Mouse (Mus musculus): Measurements from ENCODE around the gene Il10ra. TPM values are rescaled to one million over a fixed set of nuclear protein-coding genes. Genes with fewer than 3 reads are reported as not detected.

Il10ra gene
- polyA plus RNA-seq, 1 experiment from 2014 or later = 0.63 TPM

Small RNA genes within 50 kb of the gene (microRNA-seq; reads per million reads assigned to microRNA genes)
- gene Mir7086 = not detected

Other genes starting within 250 kb of the Il10ra start
- 0.59 and 1.1 TPM in 2 replicates for gene Mpzl2, start 229.3 kb downstream of the Il10ra start, polyA plus RNA-seq (2014; fragmentation: Nextera tagmentation; extraction: Ambion mirVana)
- 1.1 and 1.5 TPM in 2 replicates for gene Mpzl3, start 214.0 kb downstream of the Il10ra start, polyA plus RNA-seq (2014; fragmentation: Nextera tagmentation; extraction: Ambion mirVana)
- 0.18 and 0.28 TPM in 2 replicates for gene Jaml, start 190.0 kb downstream of the Il10ra start, polyA plus RNA-seq (2014; fragmentation: Nextera tagmentation; extraction: Ambion mirVana)
- 1.4 TPM in 2 replicates for gene Scn2b, start 151.4 kb downstream of the Il10ra start, polyA plus RNA-seq (2014; fragmentation: Nextera tagmentation; extraction: Ambion mirVana)
- 0.11 TPM in 1 of 2 replicates, not detected in the other for gene Scn4b, start 130.8 kb downstream of the Il10ra start, polyA plus RNA-seq (2014; fragmentation: Nextera tagmentation; extraction: Ambion mirVana)
- gene BC049352, start 87.1 kb downstream of the Il10ra start, polyA plus RNA-seq (2014; fragmentation: Nextera tagmentation; extraction: Ambion mirVana) = not detected in 2 replicates
- gene Tmprss4, start 65.1 kb downstream of the Il10ra start, polyA plus RNA-seq (2014; fragmentation: Nextera tagmentation; extraction: Ambion mirVana) = not detected in 2 replicates
- gene Tmprss13, start 50.0 kb upstream of the Il10ra start, polyA plus RNA-seq (2014; fragmentation: Nextera tagmentation; extraction: Ambion mirVana) = 0.18 TPM in 1 of 2 replicates, not detected in the other
- 27.3 and 32.7 TPM in 2 replicates for gene Fxyd6, start 101.0 kb upstream of the Il10ra start, polyA plus RNA-seq (2014; fragmentation: Nextera tagmentation; extraction: Ambion mirVana)
- 0.92 and 2.0 TPM in 2 replicates for gene Fxyd2, start 130.5 kb upstream of the Il10ra start, polyA plus RNA-seq (2014; fragmentation: Nextera tagmentation; extraction: Ambion mirVana)
- gene Dscaml1, start 157.5 kb upstream of the Il10ra start, polyA plus RNA-seq (2014; fragmentation: Nextera tagmentation; extraction: Ambion mirVana) = 0.08 and 0.55 TPM in 2 replicates